Mouse (Mus musculus) limb, embryonic 13.5 days (tissue): ENCODE results near the gene Gabrb1. TPM values are rescaled to one million over a fixed set of nuclear protein-coding genes. Genes with fewer than 3 reads are reported as not detected.

Experiments
- ATAC-seq: fragments of 200-750 bp; cut with Nextera tagmentation; 2 replicates; pipeline ENCODE4 v1.8.0; 2017; ENCODE audit warnings: low read depth, moderate number of reproducible peaks, moderate TSS enrichment; ENCODE audit not compliant: low FRiP score
- H3K27ac ChIP-seq: fragments of 300-500 bp; sonication (generic); 2 replicates; pipeline ENCODE4 v1.5.1; 2015; ENCODE audit warnings: inconsistent platforms, mild to moderate bottlenecking, moderate library complexity
- H3K27me3 ChIP-seq: fragments of 300-500 bp; sonication (generic); 2 replicates; pipeline ENCODE4 v1.6.1; 2015; ENCODE audit warnings: mild to moderate bottlenecking, inconsistent platforms
- H3K36me3 ChIP-seq: fragments of 300-500 bp; sonication (generic); 2 replicates; pipeline ENCODE4 v1.6.1; 2015; ENCODE audit warnings: inconsistent platforms, mild to moderate bottlenecking, moderate library complexity
- H3K4me1 ChIP-seq: fragments of 300-500 bp; sonication (generic); 2 replicates; pipeline ENCODE4 v1.6.1; 2015; ENCODE audit warnings: inconsistent platforms
- H3K4me2 ChIP-seq: fragments of 300-500 bp; sonication (generic); replicated peaks from 2 replicates; pipeline ENCODE4 v1.6.1; 2015; ENCODE audit warnings: inconsistent platforms, mild to moderate bottlenecking, moderate library complexity
- H3K4me3 ChIP-seq: fragments of 300-500 bp; sonication (generic); 2 replicates; pipeline ENCODE4 v1.5.1; 2015; ENCODE audit warnings: moderate library complexity, mild to moderate bottlenecking, inconsistent platforms
- H3K9ac ChIP-seq: fragments of 300-500 bp; sonication (generic); 2 replicates; pipeline ENCODE4 v1.6.1; 2015; ENCODE audit warnings: mild to moderate bottlenecking, inconsistent platforms
- H3K9me3 ChIP-seq: fragments of 300-500 bp; sonication (generic); 2 replicates; pipeline ENCODE4 v1.6.1; 2016; ENCODE audit warnings: inconsistent platforms
- WGBS: fragments of 180-500 bp; shearing (Covaris S2); methylation state at CpG from one replicate; pipeline ENCODE4 v1.1.7; 2015; 5-methylcytosine and 5-hydroxymethylcytosine counted together
- polyA plus RNA-seq: library from polyadenylated mRNA; unstranded; fragments of >200 nt; fragmentation: Nextera tagmentation; extraction: Ambion mirVana; gene quantifications from 2 replicates; pipeline ENCODE4 v1.2.1, GENCODE M21; 2015

Gabrb1 gene
- 1.0 and 1.7 TPM in 2 replicates for polyA plus RNA-seq

DNA sequence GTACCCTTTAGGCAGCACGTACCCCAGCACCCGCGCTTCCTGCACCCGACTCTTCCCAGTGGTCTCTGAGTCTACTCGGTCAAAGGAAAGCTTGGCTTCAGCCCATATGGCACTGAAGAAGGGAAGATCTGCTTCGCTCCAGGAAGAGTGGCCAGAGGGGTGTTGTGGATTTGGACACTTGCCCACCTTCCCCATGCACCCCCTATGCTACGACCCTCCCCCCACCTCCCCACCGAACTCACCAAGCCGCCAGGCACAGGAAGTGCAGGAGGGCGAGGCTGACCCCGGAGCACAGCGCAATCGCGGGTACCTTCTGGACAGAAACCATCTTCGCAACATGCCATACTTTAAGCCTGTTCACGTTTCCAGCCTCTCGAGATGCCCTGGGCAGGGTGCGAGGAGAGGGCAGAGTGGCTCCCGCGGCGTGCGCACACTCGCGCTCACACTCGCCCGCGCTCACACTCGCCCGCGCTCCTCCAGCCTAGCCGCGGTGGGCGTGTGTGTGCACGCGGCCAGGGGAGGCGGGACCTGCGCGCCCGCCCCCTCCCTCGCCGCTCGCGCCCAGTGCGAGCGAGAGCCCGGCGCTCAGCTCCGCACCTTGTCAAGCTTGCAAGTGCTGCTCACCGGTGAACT, at the start of gene Gabrb1:
Gene Gabrb1 (plus strand): TSS at position 632 of the 633 bp plus-strand sequence.
- Histone ChIP-seq H3K4me3 (peak within 1 kb of the TSS; percentile 60), H3K27me3 (peaks cover 42% of the 10 kb centered on the region), H3K27ac (no peak within 1 kb of the TSS), H3K4me1 (peaks cover 13% of the 10 kb centered on the region), H3K36me3 (no peaks in the 10 kb centered on the region), H3K4me2 (peak within 1 kb of the TSS; percentile 96), H3K9ac (peak within 1 kb of the TSS; percentile 59), H3K9me3 (no peaks in the 10 kb centered on the region)
- WGBS: under 1% methylated on average over 46 of the region's 49 CpGs
- ATAC-seq: peak; percentile 92

DNA sequence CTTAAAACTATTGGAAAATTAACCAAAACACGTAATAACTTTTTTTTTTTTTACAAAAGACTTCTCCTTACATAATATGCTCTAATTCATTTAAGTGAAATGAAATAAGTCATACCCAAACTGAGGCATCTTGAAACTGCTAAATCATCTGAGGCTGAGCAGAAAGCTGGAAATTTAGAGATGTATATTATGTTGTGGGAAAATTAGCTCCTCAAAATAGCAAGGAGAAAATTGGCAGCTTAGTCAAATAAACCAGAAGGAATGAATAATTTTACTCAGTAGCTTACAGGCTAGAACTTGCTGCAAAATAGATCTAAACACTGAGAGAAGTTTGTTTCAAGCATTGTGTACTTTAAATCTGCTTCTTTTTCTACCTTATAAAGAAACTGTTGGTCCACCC, 49.2 kb upstream of the Gabrb1 start:
- WGBS: 77% methylated on average over 1 of the region's 1 CpGs
- no peak overlapping the region for H3K27ac ChIP-seq
- no peaks in the 10 kb centered on the region for H3K36me3 ChIP-seq
- no peak for ATAC-seq
- H3K9ac ChIP-seq: no peak overlapping the region
- no peaks in the 10 kb centered on the region for H3K9me3 ChIP-seq
- H3K4me2 ChIP-seq: no peak overlapping the region
- H3K27me3 ChIP-seq: no peaks in the 10 kb centered on the region
- no peak overlapping the region for H3K4me3 ChIP-seq
- H3K4me1 ChIP-seq: peaks cover 8% of the 10 kb centered on the region; the same call in 1 of the 2 replicates

DNA sequence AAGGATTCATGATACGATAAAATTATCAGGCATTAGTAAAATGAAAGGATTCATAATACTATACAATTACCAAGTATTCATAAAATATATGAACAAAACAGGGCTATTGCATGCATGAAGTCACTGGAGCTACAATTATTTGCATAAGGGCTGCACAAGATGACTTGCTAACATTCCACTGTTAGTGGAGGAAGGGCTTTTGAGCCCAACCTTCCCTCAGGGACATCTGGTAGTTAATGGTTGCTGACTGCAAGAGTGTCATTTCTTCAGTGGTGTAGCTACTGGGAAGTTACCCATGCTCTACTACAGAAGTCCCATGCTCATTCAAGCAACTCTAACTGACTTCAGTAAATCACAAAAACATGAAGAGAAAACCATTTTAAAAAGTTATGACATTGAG, 43.6 kb upstream of the Gabrb1 start:
- Histone ChIP-seq H3K4me3 (no peak overlapping the region), H3K4me2 (no peak overlapping the region), H3K27me3 (no peaks in the 10 kb centered on the region), H3K9ac (no peak overlapping the region), H3K36me3 (no peaks in the 10 kb centered on the region), H3K27ac (no peak overlapping the region), H3K4me1 (no peaks in the 10 kb centered on the region), H3K9me3 (no peaks in the 10 kb centered on the region)
- ATAC-seq: no peak
- 79% methylated on average over 1 of the region's 1 CpGs for WGBS

DNA sequence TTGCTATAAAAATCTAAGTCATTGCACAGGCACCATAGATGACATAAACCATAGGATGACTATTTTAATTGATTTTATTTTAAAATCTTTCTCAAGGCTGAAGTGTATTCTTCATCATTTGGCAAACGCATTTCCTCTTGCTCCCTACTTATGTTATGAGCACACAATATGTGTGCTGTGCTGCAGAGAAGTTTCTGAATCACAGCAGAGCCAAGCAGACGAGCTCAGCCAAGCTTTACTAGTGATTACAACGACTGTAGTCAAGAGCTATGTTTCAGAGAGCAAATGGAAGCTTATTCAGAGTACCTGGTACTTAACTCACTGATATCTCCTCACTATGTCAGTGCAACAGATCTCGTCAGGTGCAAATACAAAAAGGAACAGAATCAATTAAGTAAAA, 41.2 kb upstream of the Gabrb1 start:
- Histone ChIP-seq H3K27ac (no peak overlapping the region), H3K9ac (no peak overlapping the region), H3K4me1 (no peaks in the 10 kb centered on the region), H3K9me3 (no peaks in the 10 kb centered on the region), H3K27me3 (no peaks in the 10 kb centered on the region), H3K4me2 (no peak overlapping the region), H3K4me3 (no peak overlapping the region), H3K36me3 (no peaks in the 10 kb centered on the region)
- ATAC-seq: no peak
- WGBS: 78% methylated on average over 4 of the region's 4 CpGs

DNA sequence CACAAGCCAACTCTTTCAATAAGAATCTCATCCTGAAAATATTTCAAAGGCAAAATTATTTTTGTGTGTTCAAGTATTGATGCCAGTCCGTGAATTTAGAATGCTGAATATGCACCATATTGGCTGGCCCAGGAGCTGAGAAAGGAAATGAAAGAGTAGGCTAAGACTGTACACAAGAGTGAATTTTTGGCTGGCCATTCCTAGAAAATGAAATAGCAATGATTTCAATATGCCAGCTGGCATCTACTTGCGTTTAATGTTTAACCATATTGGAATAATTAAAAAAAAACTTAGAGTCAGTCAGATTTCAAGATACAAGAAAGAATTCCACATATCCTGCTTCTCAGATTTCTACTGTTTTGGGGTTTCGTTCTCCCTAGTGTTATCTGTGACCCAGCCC, 30.1 kb upstream of the Gabrb1 start:
- no peaks in the 10 kb centered on the region for H3K9me3 ChIP-seq
- H3K36me3 ChIP-seq: no peaks in the 10 kb centered on the region
- H3K4me1 ChIP-seq: no peaks in the 10 kb centered on the region
- ATAC-seq: no peak
- H3K27me3 ChIP-seq: no peaks in the 10 kb centered on the region
- H3K9ac ChIP-seq: no peak overlapping the region
- 83% methylated on average over 3 of the region's 3 CpGs for WGBS
- H3K27ac ChIP-seq: no peak overlapping the region
- H3K4me2 ChIP-seq: no peak overlapping the region
- no peak overlapping the region for H3K4me3 ChIP-seq

DNA sequence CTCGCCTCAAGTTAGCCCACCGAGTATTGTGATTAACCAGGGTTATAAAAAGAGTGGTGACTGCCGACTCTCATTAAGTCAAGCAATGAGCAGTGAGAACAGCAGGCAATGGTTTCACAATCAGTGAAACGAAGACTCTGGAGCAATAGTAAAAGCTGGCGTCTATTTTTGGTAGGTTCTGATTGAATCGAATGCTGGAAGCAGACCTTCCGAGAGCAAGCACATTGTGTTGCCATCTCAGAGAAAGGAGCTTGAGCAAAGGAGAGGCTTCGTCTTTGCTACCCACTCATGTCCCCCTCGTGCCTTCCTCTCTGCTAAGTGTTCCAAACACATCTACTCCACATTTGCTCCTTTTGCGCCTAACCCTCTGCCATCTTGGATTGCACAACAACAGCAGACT, 18.1 kb upstream of the Gabrb1 start:
- ATAC-seq: no peak
- H3K27ac ChIP-seq: no peak overlapping the region
- no peaks in the 10 kb centered on the region for H3K4me1 ChIP-seq
- 60% methylated on average over 10 of the region's 10 CpGs for WGBS
- no peaks in the 10 kb centered on the region for H3K9me3 ChIP-seq
- H3K27me3 ChIP-seq: no peaks in the 10 kb centered on the region
- H3K4me2 ChIP-seq: no peak overlapping the region
- no peak overlapping the region for H3K4me3 ChIP-seq
- no peak overlapping the region for H3K9ac ChIP-seq
- H3K36me3 ChIP-seq: no peaks in the 10 kb centered on the region

DNA sequence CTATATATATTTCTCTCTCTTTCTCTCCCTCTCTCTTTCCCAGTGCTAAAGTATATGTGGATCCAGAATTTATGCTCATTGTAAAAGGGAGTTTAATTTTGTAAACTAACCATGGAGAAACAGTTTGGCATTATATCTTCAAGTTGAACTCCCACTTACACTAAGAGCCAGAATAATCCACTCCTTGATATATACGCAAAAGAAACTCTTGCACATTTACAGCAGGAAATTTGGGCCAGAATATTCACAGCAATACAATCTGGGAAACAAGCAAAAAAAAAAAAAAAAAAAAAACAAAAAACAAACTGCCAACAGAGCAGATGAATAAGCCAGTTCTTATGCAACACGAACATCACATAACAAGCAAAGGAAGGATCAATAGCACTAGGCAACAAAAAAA, 9.8 kb upstream of the Gabrb1 start:
- Histone ChIP-seq H3K36me3 (no peaks in the 10 kb centered on the region), H3K4me2 (no peak overlapping the region), H3K27ac (no peak overlapping the region), H3K4me1 (no peaks in the 10 kb centered on the region), H3K27me3 (no peaks in the 10 kb centered on the region), H3K9me3 (no peaks in the 10 kb centered on the region), H3K4me3 (no peak overlapping the region), H3K9ac (no peak overlapping the region)
- ATAC-seq: no peak
- 86% methylated on average over 2 of the region's 2 CpGs for WGBS

DNA sequence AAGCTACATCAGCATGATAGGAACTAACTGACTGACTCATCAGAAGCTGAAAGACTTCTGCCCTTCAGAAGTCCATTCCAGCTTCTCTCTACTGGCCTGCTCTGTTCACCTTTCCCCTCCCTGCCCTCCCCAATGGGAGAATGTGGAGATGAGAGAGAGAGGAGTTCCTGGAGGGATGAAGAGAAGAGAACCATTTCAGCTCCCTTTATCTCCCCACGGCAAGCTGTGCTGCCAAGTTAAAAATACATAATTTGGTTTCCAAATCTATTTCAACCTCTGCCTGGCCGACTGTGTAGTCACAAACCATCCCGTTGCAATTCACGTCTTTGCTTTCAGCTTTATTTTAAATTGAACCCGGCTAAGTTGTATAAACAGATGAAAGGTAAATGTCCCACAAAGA, 3.9 kb upstream of the Gabrb1 start:
- Histone ChIP-seq H3K9ac (no peak overlapping the region), H3K4me2 (no peak overlapping the region), H3K9me3 (no peaks in the 10 kb centered on the region), H3K36me3 (no peaks in the 10 kb centered on the region), H3K4me1 (peaks cover 13% of the 10 kb centered on the region), H3K27me3 (peaks cover 34% of the 10 kb centered on the region), H3K27ac (no peak overlapping the region), H3K4me3 (no peak overlapping the region)
- ATAC-seq: no peak
- WGBS: 81% methylated on average over 5 of the region's 5 CpGs

DNA sequence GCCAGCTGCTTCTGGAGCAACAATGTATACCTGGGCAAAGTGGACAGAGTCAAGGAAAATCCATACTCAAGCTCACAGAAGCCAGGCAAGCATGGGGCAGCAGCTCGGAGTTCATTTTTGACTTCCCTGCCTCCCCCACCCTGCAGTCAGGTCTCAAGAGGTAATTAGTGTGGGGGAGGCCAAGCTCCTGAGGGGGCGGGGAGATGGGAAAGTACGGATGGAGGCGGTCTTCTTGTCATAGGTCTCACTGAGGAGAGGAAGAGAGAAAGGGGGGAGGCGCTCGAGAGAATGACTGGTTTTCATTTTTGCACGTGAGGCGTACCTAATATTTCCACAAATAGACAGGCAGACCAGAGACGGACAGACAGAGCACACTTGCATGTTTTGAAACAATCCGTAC, 1.1 kb upstream of the Gabrb1 start:
- Histone ChIP-seq H3K4me1 (peaks cover 13% of the 10 kb centered on the region), H3K36me3 (no peaks in the 10 kb centered on the region), H3K9ac (no peak overlapping the region), H3K27ac (no peak overlapping the region), H3K4me3 (peak overlapping the region; percentile 60), H3K4me2 (peak overlapping the region; percentile 96), H3K27me3 (peaks cover 40% of the 10 kb centered on the region), H3K9me3 (no peaks in the 10 kb centered on the region)
- ATAC-seq: no peak
- WGBS: 8% methylated on average over 10 of the region's 10 CpGs

DNA sequence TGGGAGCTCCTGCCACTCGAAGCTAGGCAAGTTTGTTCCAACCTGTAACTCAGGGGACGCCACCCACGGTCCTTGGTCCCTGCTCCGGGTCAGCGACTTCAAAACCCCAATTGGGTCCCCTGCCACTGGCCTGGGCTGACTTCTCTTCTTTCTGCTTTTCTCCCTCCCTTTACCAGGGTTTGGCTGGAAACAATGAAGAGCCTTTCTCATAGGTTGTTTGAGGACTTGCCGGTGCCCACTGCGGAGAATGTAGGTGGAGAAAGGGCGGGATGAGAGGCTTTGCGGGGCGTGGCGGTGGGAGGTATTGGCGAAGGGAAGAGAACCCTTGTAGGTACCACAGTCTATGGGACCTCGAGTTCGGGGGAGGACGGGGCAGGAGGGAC, 193 bp downstream of the Gabrb1 start, which contains the start of gene Gabra4:
Gene Gabra4 (minus strand): TSS at position 194 of the 383 bp plus-strand sequence.
- Histone ChIP-seq H3K4me2 (peak within 1 kb of the TSS; percentile 96), H3K4me3 (peak within 1 kb of the TSS; percentile 60), H3K9ac (peak within 1 kb of the TSS; percentile 59), H3K36me3 (no peaks in the 10 kb centered on the region), H3K27me3 (peaks cover 42% of the 10 kb centered on the region), H3K4me1 (peaks cover 13% of the 10 kb centered on the region), H3K9me3 (no peaks in the 10 kb centered on the region), H3K27ac (no peak within 1 kb of the TSS)
- 1% methylated on average over 15 of the region's 15 CpGs for WGBS
- ATAC-seq: peak; percentile 68

DNA sequence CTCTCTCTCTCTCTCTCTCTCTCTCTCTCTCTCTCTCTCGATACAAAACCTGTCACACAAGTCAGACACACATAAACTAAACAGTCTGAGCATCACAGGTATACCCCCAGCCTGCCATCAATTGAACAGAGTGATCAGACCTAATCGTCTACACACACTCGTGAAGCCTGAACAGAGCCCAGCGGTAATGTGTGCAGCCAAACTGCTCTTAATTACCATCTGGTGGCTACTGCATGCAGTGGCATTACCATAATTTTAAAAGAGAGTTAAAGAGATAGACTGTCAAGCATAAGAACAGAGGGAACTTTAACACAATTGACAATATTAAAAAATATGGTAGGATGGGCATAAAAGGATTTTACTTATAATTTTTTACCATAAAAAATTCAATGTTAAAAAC, 7.7 kb downstream of the Gabrb1 start:
- H3K4me3 ChIP-seq: no peak overlapping the region
- 26% methylated on average over 4 of the region's 4 CpGs for WGBS
- H3K9me3 ChIP-seq: no peaks in the 10 kb centered on the region
- no peak for ATAC-seq
- no peak overlapping the region for H3K27ac ChIP-seq
- H3K36me3 ChIP-seq: no peaks in the 10 kb centered on the region
- H3K27me3 ChIP-seq: 0 out of 2 replicates have a peak, but pooled peaks cover 2% of the 10 kb centered on the region
- no peak overlapping the region for H3K4me2 ChIP-seq
- no peak overlapping the region for H3K9ac ChIP-seq
- H3K4me1 ChIP-seq: no peaks in the 10 kb centered on the region

DNA sequence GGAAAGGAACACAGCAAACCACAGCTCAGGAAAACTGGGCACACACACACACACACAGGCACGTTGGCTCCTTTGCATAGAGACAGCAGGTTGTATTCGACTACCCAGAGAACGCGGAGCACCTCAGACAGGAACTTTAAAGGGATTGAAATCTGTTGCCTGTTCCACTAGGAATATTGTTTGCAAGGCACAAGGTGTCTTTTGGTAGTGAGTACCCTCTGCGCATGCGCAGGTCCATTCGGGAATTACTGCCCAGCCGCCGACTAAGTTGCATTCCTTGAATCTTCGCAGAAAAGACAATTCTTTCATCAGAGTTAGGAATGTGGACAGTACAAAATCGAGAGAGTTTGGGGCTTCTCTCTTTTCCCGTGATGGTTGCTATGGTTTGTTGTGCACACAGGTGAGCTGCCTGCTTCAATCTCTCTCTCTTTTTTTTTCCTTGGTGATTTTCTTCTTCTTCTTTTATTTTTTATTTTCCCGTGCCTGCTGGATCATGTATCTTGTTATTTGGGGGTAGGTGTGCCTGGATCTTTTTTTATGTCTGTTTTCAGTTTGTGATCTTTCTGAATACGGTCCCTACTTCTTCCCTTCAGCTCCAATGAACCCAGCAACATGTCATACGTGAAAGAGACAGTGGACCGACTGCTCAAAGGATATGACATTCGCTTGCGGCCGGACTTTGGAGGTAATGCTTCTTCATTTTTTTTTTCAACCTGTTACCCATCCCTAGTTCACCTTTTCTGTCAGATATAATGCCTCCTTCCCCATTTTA, 42.0 kb downstream of the Gabrb1 start:
- H3K27ac ChIP-seq: no peak overlapping the region
- no peak overlapping the region for H3K9ac ChIP-seq
- no peak; the same call in 1 of the 2 replicates for ATAC-seq
- peaks cover 15% of the 10 kb centered on the region; the same call in 1 of the 2 replicates for H3K4me1 ChIP-seq
- peak overlapping the region; percentile 87 for H3K4me2 ChIP-seq
- no peaks in the 10 kb centered on the region for H3K9me3 ChIP-seq
- WGBS: 1% methylated on average over 19 of the region's 19 CpGs
- H3K4me3 ChIP-seq: peak overlapping the region; percentile 52
- H3K27me3 ChIP-seq: peaks cover 37% of the 10 kb centered on the region
- no peaks in the 10 kb centered on the region for H3K36me3 ChIP-seq
